Mouse (Mus musculus): ENCODE data around the gene C130026I21Rik.
"Not testable (repeated sequence)": the region's sequence is repeated elsewhere in the genome, so short reads cannot be mapped to it uniquely, and the experiment has no call there.

C130026I21Rik gene

DNA sequence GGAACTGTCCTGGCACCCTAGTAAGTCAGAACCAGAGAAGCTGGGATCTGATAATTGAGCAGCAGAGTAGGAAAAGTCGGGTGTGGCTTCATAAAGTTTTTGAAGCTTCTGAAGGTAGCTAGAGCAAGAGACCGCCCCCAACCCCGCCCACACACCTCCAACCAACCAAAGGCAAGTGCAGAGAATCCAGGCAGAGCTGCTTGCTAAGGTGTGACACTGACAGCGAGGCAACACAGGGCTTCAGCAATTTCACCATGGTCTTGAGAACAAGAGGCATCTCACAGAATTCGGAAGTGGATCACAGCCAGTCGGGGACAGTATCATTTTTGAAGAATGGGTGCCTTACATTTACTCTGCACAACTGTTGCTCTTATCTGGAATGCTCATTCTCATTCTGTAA, at the start of gene C130026I21Rik:
TSS of gene C130026I21Rik (minus strand) at position 101 of the 400 bp plus-strand sequence.
- DNase-seq, result not testable (repeated sequence)

DNA sequence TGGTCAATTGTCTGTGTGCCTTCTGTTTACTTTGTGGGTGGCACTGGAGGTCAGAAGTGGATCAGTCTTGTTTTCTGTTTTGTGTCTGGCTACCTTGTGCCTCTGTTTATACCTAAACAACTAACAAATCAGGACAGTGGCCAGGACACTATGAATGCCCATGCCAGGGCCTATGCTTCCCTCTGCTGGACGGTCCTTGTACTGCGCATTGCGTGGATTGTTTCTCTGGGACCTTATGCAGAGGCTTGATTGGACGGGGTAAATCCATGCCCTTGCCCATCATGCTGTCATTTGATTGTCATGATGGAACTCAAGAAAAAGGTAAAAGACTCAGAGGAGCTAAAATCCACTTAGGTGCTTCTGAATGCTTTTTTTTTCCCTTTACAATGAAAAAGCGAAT, 16.7 kb upstream of the C130026I21Rik start:
- DNase-seq, result peak; percentile 1

- DNase-seq, result not testable (repeated sequence)
Measured at GRCm38 (mm10) chr1:85276421-85276820, 6.1 kb upstream of the C130026I21Rik start.

- not testable (repeated sequence) for DNase-seq
Measured at GRCm38 (mm10) chr1:85258634-85259033, 11.7 kb downstream of the C130026I21Rik start.

- DNase-seq, result not testable (repeated sequence)
Measured at GRCm38 (mm10) chr1:85255217-85255616, 15.1 kb downstream of the C130026I21Rik start.

DNA sequence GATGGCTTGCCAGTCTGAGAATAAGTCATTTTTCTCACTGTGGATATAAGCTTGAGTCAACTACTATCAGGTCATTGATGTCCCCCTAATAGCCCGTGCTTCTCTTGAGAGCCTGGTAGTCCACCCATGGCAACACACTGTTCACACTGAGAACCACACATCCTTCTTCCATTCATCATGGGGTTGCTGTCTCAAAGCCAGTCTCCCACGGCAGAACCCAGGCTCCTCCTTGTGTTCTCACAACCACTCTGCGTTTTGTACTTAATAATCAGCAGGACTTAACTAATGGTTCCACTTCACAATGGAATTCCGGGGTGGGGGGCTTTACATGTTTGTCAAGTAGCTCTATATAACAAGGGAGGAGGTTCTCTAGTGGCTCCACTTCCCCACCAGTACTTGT, 19.2 kb downstream of the C130026I21Rik start:
- DNase-seq, result not testable (repeated sequence)

GRCm38 (mm10) chr1:85248985-85249384, 21.4 kb downstream of the C130026I21Rik start:
- not testable (repeated sequence) for DNase-seq

- DNase-seq, result not testable (repeated sequence)
Measured at GRCm38 (mm10) chr1:85246776-85247460, 23.4 kb downstream of the C130026I21Rik start.

DNA sequence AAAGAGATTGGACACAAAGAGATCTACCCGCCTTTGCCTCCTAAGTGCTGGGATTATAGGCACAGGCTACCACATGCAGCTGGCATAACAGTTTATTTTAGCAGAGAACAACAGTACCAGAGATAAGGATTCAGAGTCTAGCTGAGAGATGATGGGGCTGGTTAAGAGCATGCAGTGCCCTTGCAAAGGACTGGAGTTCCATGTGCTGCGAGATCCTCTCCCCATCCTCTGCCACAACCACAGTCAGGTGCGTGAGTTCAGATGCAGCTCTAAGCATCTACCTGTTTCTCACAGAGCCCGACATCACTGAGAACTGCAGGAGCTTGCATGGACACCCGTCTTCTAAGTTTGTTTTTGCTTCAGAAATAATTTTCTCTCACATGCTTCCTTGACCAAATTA, 24.1 kb downstream of the C130026I21Rik start:
- not testable (repeated sequence) for DNase-seq

DNA sequence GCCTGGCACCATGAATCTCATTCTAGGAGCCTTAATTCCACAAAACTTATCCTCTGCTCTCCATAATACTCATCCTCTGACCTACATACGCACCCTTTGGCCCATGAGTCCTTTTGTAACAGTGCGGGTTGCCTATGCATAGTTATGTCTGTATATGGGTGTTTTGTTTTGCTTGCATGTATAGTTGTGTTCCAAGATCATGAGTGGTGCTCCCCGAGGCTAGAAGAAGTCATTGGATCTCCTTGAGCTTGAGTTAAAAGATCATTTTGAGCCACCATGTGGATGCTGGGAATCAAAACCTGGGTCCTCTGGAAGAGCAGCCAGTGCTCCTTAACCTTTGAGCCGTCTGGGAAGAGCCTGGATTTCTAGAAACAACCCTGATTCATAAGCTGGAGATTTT, 25.4 kb downstream of the C130026I21Rik start:
- DNase-seq, result not testable (repeated sequence)

- DNase-seq, result not testable (repeated sequence)
Measured at GRCm38 (mm10) chr1:85243023-85243422, 27.3 kb downstream of the C130026I21Rik start.

DNA sequence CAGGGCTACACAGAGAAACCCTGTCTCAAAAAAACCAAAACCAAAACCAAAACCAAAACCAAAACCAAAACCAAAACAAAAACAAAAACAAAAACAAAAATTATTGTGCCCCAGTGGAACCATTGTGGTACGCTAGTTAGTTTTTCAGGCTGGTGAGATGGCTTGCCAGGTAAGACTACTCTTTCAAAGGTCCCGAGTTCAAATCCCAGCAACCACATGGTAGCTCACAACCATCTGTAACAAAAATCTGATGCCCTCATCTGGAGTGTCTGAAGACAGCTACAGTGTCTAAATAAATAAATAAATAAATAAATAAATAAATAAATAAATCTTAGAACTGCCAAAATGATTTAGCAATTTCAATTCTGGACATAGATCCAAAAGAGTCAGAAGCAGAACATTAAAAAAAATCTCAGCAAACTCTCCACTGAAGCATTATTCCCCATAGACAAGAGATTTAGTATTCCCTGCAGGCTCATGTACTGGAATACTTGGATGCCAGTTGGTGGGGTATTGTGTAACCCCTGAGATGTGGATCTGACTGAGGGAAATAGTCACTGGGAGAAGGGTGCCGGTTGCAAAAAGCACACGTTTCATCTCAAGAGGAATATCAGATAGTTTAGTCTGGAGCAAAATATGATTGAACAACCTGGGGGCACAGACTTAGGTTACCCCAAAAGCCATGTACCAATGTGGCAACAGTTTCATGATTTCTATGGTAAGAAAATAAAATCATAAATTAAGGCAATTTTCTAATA, 31.2 kb downstream of the C130026I21Rik start:
- not testable (repeated sequence) for DNase-seq

DNA sequence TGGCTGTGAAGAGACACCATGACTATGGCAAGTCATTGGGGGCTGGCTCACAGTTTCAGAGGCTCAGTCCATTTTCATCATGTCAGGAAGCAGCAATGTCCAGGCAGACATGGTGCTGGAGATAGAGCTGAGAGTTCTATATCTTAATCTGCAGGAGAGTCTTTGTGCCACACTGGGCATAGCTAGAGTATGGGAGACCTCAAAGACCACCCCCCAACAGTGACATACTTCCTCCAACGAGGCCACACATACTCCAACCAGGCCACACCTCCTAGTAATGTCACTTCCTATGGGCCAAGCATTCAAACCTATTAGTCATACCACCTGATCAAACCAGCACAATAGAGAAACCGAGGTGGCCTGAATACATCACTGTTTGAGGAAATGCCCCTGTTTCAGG, 63.8 kb downstream of the C130026I21Rik start:
- DNase-seq, result not testable (repeated sequence)

DNA sequence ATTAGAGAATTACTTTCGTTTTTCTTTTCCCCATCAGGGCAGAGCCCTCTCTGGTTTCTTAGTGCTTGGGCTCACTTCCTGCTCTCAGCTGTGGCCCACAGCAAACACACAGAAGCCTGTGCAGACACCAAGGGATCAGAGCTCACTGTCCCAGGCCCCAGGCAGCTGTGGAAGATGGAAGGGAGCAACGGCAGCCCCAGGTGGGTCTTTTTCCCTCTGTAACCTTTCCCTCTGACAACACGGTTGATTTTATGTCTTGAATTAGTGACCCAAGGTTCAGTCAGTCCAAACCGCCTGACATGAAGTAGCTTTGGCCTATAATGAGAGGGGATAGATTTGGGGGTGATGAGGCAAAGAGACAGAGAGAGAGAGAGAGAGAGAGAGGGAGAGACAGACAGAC, 70.8 kb downstream of the C130026I21Rik start:
- not testable (repeated sequence) for DNase-seq

DNA sequence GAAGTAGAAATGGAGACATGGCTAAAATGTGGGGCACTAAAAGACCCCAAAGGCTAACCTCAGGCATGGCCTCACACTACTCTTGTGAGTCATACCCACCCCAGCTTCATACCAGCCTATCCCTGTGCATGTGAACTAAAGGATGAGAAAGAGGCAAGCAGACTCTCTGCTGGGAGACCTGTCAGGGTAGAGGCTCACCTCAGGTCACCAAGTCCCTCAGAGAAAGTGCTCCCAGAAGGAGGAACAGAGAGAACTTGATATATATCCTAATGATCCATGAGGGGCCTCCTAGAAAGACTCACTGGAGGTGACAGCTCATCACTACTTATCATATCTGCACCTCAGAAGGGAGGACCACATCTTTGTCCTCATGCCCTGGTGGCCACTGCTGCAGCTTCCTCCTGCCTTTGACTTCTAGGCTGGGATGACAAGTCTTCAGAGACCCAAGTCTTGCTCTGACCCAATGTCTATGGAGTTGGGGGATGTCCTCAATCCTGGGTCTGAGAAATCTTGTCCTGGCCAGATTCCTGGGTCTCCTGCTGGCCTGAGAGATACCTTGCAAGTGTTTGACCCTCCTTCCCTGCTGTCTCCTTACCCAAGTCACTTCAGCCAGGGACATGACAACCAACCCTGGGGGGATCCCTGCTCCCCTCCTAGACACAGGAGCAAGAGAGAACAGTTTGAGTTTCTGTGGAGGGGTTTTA, 71.6 kb downstream of the C130026I21Rik start:
- DNase-seq, result not testable (repeated sequence)

- not testable (repeated sequence) for DNase-seq
Measured at GRCm38 (mm10) chr1:85196732-85197131, 73.6 kb downstream of the C130026I21Rik start.

- DNase-seq, result not testable (repeated sequence)
Measured at GRCm38 (mm10) chr1:85193761-85194160, 76.6 kb downstream of the C130026I21Rik start.

GRCm38 (mm10) chr1:85181981-85182380, 88.4 kb downstream of the C130026I21Rik start:
- DNase-seq, result not testable (repeated sequence)

DNA sequence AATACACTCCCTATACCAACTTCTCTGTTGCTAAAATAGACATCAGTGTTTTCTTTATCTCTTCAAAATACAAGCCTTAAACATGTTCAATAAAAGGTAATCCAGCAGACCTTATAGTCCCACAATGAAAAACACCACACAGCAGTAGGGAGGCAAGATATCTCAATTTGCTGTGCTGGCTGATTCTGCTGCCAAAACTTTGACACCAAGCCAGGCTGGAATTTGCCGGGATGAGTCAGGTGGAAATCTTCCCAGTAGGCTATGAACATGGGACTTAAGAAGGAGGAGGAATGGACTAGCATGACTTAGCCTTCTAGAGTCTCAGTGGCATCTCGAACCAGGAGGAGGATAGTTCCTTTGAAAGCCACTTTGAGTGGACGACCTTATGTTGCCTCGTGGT, 91.4 kb downstream of the C130026I21Rik start:
- not testable (repeated sequence) for DNase-seq

DNA sequence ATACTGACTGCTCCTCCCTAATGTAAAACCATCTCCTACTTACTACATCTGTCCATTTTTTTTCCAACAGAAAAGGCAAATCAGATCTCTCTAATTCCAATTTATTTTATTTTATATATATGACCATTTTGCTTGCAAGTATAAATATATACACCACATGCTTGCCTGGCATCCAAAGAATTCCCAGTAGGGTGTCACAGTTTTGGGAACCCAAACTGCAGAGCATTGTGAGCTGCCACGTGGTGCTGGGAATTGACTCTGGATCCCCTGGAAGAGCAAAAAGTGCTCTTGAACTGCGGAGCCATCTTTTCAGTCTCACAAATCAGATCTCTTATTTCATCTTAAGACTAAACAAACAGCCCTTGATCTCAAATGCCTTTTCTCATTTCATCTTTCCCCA, 107.5 kb downstream of the C130026I21Rik start:
- not testable (repeated sequence) for DNase-seq

DNA sequence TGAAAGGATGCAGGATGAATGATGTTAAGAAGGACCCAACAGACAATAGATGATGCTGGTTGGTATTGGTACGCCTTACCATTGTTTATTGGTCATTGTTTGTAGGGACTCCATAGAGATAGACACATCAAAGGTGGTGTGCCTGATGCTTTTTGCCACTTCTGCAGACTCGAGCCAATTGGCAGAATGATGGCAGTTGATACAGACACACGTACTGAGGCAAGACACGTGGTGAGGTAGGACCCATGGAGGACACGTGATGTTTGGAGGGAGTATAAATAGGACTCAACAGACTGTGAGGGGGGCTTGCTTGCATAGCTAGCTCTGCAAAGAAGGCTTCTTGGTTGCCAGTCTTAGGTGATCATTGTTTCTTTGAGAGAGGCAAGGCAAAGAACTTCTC, 115.2 kb downstream of the C130026I21Rik start:
- not testable (repeated sequence) for DNase-seq

DNA sequence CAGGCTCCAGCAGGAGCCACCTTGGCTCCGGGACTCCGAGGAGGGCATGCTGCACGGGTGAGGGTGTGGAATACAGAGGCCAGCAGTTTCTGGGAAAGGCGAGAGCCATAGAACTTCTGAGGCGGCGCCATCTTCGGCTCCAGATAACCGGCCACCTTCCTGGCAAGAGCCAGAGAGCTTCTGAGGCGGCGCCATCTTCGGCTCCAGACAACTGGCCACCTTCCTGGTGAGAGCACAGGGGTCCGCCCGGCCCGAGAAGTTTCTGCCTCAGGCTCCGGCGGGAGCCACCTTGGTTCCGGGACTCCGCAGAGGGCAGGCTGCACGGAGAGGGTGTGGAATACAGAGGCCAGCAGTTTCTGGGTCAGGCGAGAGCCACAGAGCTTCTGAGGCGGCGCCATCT, 136.7 kb downstream of the C130026I21Rik start:
- not testable (repeated sequence) for DNase-seq

DNA sequence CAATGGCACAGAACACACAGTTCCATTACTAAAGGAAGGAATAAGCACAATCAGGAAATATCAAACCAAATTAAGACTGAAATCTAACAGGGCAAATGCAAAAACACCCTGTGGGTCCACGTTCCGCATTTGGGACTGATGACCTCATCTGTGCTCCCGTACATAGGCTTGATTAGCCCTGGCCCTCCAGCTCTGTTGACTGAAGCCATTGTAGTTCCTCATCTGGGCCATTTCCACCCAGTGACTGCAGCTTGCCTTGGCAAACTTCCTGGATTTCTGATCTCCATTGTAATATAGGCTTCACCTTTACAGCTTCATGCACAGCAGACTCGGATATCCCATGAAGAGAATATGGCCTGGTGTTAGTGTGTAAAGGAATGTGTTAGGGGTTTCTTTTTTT, 148.5 kb downstream of the C130026I21Rik start:
- DNase-seq, result not testable (repeated sequence)
